Mouse (Mus musculus) small intestine, adult 2 months (tissue): ENCODE data around the gene Bach2. TPM values are rescaled to one million over a fixed set of nuclear protein-coding genes. Genes with fewer than 3 reads are reported as not detected.

Source experiments
- H3K27ac ChIP-seq: fragments of 200-500 bp; 2 replicates; pipeline ENCODE4 v1.5.1; 2012; ENCODE audit warnings: low read depth, low read length, control low read depth, inconsistent platforms; ENCODE audit not compliant: insufficient read depth
- H3K27me3 ChIP-seq: fragments of 200-500 bp; 2 replicates; pipeline ENCODE4 v1.6.1; 2012; ENCODE audit warnings: mild to moderate bottlenecking, moderate library complexity, low read length, inconsistent platforms; ENCODE audit not compliant: control insufficient read depth, insufficient read depth
- H3K36me3 ChIP-seq: fragments of 200-500 bp; 2 replicates; pipeline ENCODE4 v1.6.1; 2012; ENCODE audit warnings: mild to moderate bottlenecking, low read length, control low read depth, inconsistent platforms; ENCODE audit not compliant: control insufficient read depth, insufficient read depth
- H3K4me1 ChIP-seq: fragments of 200-500 bp; 2 replicates; pipeline ENCODE4 v1.6.1; 2012; ENCODE audit warnings: low read length, inconsistent platforms, mixed read lengths; ENCODE audit not compliant: control insufficient read depth, insufficient read depth, insufficient read length
- H3K4me3 ChIP-seq: fragments of 200-500 bp; 2 replicates; pipeline ENCODE4 v1.5.1; 2012; ENCODE audit warnings: low read depth, mild to moderate bottlenecking, control low read depth, inconsistent platforms, low read length, moderate library complexity
- CTCF ChIP-seq: fragments of 200-500 bp; IDR thresholded peaks from 2 replicates; pipeline ENCODE4 v1.5.1; 2012; ENCODE audit warnings: low read depth, mild to moderate bottlenecking, control low read depth, inconsistent platforms, low read length, moderate library complexity, mixed read lengths; ENCODE audit not compliant: insufficient replicate concordance, insufficient read length; ENCODE audit errors: extremely low read depth
- POLR2A ChIP-seq: fragments of 200-500 bp; IDR thresholded peaks from 2 replicates; pipeline ENCODE4 v1.6.1; 2012; ENCODE audit warnings: low read depth, mild to moderate bottlenecking, control low read depth, inconsistent platforms, low read length, moderate library complexity
- WGBS: fragments of 180-500 bp; shearing (Covaris S2); methylation state at CpG from one replicate; pipeline ENCODE4 v1.1.7; 2018; 5-methylcytosine and 5-hydroxymethylcytosine counted together
- polyA plus RNA-seq: library from polyadenylated mRNA; depleted of rRNA; stranded (reverse); fragments of >200 nt; gene quantifications from 2 replicates; pipeline ENCODE4 v1.2.3, GENCODE M21; 2012

The Bach2 gene
- polyA plus RNA-seq, 1 experiment, result 3.5 TPM

DNA sequence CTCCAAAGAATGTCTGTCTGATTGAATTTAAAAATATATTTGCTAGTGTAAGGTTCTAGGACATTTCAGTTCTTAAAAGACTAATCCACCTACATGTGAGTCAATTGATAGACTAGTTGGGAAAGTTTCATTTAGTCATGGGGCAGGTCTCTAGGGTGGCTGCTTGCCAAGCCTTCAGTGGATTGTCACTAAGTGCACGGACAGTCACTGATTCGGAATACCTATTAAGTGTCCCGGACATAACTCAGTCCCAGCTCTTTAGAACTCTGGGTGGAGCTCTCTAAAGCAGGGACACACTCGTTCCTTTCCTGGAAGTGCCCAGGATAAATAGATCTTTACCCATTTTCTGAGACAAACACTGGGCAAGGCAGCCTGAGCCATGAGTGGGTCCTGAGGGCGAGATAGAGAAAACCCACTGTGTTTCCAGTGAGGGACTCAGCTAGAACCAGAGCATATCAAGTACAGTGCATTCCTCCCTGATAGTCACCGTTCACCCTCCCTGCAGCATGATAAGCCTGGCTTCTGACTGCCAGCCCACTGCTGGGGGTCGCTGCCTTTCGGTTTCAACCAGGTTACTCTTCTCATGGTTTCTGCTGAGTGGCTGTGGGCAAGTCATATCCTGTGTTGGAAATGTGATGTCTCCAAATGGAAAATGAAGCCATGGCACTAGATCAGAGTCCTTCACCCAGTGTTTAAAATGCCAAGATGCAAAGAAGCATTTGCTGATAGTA lies 92.1 kb downstream of the Bach2 start:
- Histone ChIP-seq H3K4me3 (no peak overlapping the region), H3K36me3 (no peaks in the 10 kb centered on the region), H3K27me3 (no peaks in the 10 kb centered on the region), H3K4me1 (peaks cover 5% of the 10 kb centered on the region; the same call in 1 of the 2 replicates), H3K27ac (no peak overlapping the region)
- 60% methylated on average over 8 of the region's 8 CpGs for WGBS
- no peak for TF ChIP-seq POLR2A
- no peak for TF ChIP-seq CTCF

GRCm38 (mm10) chr4:32332028-32332427 lies 93.4 kb downstream of the Bach2 start:
- 95% methylated on average over 12 of the region's 12 CpGs for WGBS
- Histone ChIP-seq H3K27me3 (no peaks in the 10 kb centered on the region), H3K4me3 (no peak overlapping the region), H3K4me1 (peaks cover 10% of the 10 kb centered on the region; the same call in 1 of the 2 replicates), H3K36me3 (no peaks in the 10 kb centered on the region), H3K27ac (no peak overlapping the region)
- TF ChIP-seq POLR2A, result no peak
- no peak for TF ChIP-seq CTCF

DNA sequence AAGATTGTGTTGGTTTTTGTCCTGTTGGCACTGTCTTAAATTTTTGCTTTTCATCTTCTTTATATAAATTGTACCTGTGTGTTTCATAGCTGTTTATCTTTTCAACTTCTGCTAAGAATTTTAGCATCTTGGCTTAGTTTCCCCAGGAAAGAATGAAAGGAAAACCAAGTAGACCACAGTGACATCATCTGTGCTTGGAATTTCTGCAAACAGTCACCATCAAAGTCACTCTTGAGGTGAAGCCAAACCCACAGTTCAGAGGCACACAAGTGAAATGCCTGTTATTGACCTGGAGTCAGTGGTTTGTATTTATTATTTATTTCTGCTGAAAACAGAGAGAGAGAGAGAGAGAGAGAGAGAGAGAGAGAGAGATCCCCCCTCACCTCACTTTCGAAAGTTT lies 95.5 kb downstream of the Bach2 start:
- Histone ChIP-seq H3K4me1 (peaks cover 21% of the 10 kb centered on the region; the same call in 1 of the 2 replicates), H3K27me3 (no peaks in the 10 kb centered on the region), H3K36me3 (no peaks in the 10 kb centered on the region), H3K4me3 (no peak overlapping the region), H3K27ac (no peak overlapping the region)
- WGBS, result 97% methylated on average over 1 of the region's 1 CpGs
- TF ChIP-seq POLR2A (no peak), CTCF (no peak)

DNA sequence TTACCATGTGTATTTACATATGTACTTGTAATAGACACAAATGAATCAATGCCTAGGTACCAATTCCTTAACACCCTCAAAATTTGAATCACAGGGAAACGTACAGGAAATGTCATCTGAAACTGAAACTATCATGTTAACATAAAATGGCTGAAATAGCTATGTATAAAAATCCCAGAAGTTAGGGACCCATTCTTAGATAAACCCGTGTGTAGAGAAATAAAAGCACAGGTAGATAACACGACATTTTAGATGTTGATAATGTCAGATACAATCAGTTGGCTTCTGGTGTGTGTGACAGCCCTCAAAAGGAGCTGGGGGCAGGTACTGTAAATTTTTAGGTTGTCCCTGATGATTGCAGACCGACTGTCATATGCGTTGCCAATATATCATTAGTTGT lies 96.2 kb downstream of the Bach2 start:
- no peak overlapping the region for H3K27ac ChIP-seq
- H3K27me3 ChIP-seq, result no peaks in the 10 kb centered on the region
- no peaks in the 10 kb centered on the region for H3K36me3 ChIP-seq
- TF ChIP-seq CTCF, result no peak
- TF ChIP-seq POLR2A, result no peak
- H3K4me1 ChIP-seq, result peaks cover 21% of the 10 kb centered on the region; the same call in 1 of the 2 replicates
- 57% methylated on average over 5 of the region's 5 CpGs for WGBS
- H3K4me3 ChIP-seq, result no peak overlapping the region

DNA sequence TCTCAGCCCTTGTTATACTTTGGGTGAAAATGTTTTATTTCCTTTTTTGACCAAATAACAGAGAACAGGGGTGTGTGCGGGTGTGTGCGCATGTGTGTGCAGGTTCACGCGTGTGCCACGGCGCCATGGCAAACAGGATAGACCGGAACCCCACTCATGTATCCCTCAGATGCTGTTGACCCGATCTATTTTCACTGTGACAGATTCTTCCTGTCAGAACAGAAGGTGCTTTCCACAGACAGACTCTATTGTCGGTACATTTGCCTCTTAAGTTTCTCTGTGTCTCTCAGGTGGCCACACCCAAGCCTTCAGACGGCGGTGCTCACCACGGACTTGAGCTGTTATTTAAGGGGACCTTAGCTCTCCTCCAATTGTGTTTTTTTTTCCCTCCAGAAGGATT lies 97.1 kb downstream of the Bach2 start:
- H3K27ac ChIP-seq, result peak overlapping the region; percentile 6; the same call in 1 of the 2 replicates
- H3K36me3 ChIP-seq, result no peaks in the 10 kb centered on the region
- H3K27me3 ChIP-seq, result no peaks in the 10 kb centered on the region
- peaks cover 21% of the 10 kb centered on the region; the same call in 1 of the 2 replicates for H3K4me1 ChIP-seq
- no peak for TF ChIP-seq CTCF
- TF ChIP-seq POLR2A, result no peak
- WGBS, result 60% methylated on average over 12 of the region's 12 CpGs
- H3K4me3 ChIP-seq, result no peak overlapping the region

- Histone ChIP-seq H3K4me1 (peaks cover 19% of the 10 kb centered on the region; the same call in 1 of the 2 replicates), H3K27ac (no peak overlapping the region), H3K4me3 (no peak overlapping the region), H3K36me3 (no peaks in the 10 kb centered on the region), H3K27me3 (no peaks in the 10 kb centered on the region)
- TF ChIP-seq POLR2A (no peak), CTCF (no peak)
- WGBS, result 55% methylated on average over 4 of the region's 4 CpGs
Observed at GRCm38 (mm10) chr4:32336642-32337041, 98.0 kb downstream of the Bach2 start.

DNA sequence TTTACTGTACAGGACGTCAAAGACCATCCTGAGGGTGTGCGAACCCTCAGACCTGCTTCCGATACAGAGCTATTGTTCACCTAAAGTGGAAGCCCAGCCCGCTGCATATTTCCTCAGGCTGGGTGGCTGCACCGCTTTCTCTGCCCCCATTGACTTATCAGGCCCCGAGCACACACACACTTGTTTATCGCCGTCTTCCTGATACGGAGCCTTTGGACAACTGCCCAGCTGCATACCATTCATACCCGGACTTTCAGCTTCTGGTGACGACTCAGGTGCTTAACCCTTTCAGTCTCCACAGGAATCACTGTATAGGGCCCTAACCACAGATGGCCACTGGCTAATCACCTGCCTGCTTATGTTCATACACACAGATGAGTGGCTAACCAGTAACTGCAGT lies 99.0 kb downstream of the Bach2 start:
- Histone ChIP-seq H3K36me3 (no peaks in the 10 kb centered on the region), H3K4me1 (peaks cover 19% of the 10 kb centered on the region; the same call in 1 of the 2 replicates), H3K27me3 (no peaks in the 10 kb centered on the region), H3K4me3 (no peak overlapping the region), H3K27ac (no peak overlapping the region)
- TF ChIP-seq CTCF (no peak), POLR2A (no peak)
- WGBS, result 11% methylated on average over 11 of the region's 11 CpGs

DNA sequence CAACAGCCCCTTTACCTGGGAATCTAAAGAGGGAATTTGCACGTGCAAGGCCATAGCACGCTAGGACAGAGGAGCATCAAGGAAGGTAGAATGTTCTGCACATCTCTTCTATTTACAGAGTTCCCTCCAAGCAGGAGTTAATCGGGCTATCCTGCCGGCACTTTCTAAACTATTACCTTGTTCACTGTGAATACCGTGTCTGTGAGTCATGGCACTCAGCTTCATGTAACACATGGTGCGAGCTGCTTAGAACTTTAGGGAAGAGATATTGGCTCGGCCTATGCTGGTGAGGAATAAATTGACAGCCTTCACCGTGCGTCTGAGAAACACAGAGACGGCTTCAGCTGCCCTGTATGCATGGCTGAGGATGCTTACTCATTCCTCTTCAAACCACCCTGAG lies 99.8 kb downstream of the Bach2 start:
- Histone ChIP-seq H3K27ac (no peak overlapping the region), H3K4me1 (peaks cover 20% of the 10 kb centered on the region; the same call in 1 of the 2 replicates), H3K36me3 (no peaks in the 10 kb centered on the region), H3K27me3 (no peaks in the 10 kb centered on the region), H3K4me3 (no peak overlapping the region)
- TF ChIP-seq CTCF (no peak), POLR2A (no peak)
- WGBS, result 50% methylated on average over 10 of the region's 10 CpGs
